Mouse (Mus musculus) hindbrain, embryonic 14.5 days (tissue): ENCODE measurements around the gene Ifit3. TPM values are rescaled to one million over a fixed set of nuclear protein-coding genes. Genes with fewer than 3 reads are reported as not detected.
"Not testable (repeated sequence)": the region's sequence is repeated elsewhere in the genome, so short reads cannot be mapped to it uniquely, and the experiment has no call there.

Experiments
- ATAC-seq: fragments of 200-750 bp; cut with Nextera tagmentation; 2 replicates; pipeline ENCODE4 v1.8.0; 2017; ENCODE audit warnings: moderate number of reproducible peaks, mild to moderate bottlenecking, moderate TSS enrichment, moderate library complexity; ENCODE audit not compliant: low FRiP score
- DNase-seq: peaks from one replicate; pipeline ENCODE4 v3.0.0-alpha.2; 2015; ENCODE audit warnings: low spot score
- H3K27ac ChIP-seq: fragments of 300-500 bp; sonication (generic); 2 replicates; pipeline ENCODE4 v1.5.1; 2014; ENCODE audit warnings: mild to moderate bottlenecking, moderate library complexity
- H3K27me3 ChIP-seq: fragments of 300-500 bp; sonication (generic); 2 replicates; pipeline ENCODE4 v1.6.1; 2014; ENCODE audit warnings: mild to moderate bottlenecking, low read length, mixed read lengths; ENCODE audit not compliant: control insufficient read depth, insufficient read depth
- H3K36me3 ChIP-seq: fragments of 300-500 bp; sonication (generic); replicated peaks from 2 replicates; pipeline ENCODE4 v1.6.1; 2014; ENCODE audit not compliant: control insufficient read depth, insufficient read depth
- H3K4me1 ChIP-seq: fragments of 300-500 bp; sonication (generic); replicated peaks from 2 replicates; pipeline ENCODE4 v1.6.1; 2014; ENCODE audit warnings: antibody characterized with exemption, low read length, mixed read lengths; ENCODE audit not compliant: control insufficient read depth, insufficient read depth
- H3K4me2 ChIP-seq: fragments of 300-500 bp; sonication (generic); replicated peaks from 2 replicates; pipeline ENCODE4 v1.6.1; 2014; ENCODE audit warnings: mild to moderate bottlenecking, moderate library complexity
- H3K4me3 ChIP-seq: fragments of 300-500 bp; sonication (generic); replicated peaks from 2 replicates; pipeline ENCODE4 v1.5.1; 2014; ENCODE audit warnings: mild to moderate bottlenecking, low read length
- H3K9ac ChIP-seq: fragments of 300-500 bp; sonication (generic); 2 replicates; pipeline ENCODE4 v1.6.1; 2014
- H3K9me3 ChIP-seq: fragments of 300-500 bp; sonication (generic); 2 replicates; pipeline ENCODE4 v1.6.1; 2016; ENCODE audit warnings: low read length; ENCODE audit not compliant: control insufficient read depth
- WGBS: fragments of 180-500 bp; shearing (Covaris S2); extraction: QIAGEN DNeasy Blood & Tissue Kit; methylation state at CpG from one replicate; pipeline ENCODE4 v1.1.7; 2014; 5-methylcytosine and 5-hydroxymethylcytosine counted together
- polyA plus RNA-seq: library from polyadenylated mRNA; unstranded; fragments of >200 nt; fragmentation: Nextera tagmentation; extraction: Ambion mirVana; gene quantifications from 2 replicates; pipeline ENCODE4 v1.2.1, GENCODE M21; 2014

The Ifit3 gene
- polyA plus RNA-seq, 1 experiment from 2014 or later, result 1.1 TPM

DNA sequence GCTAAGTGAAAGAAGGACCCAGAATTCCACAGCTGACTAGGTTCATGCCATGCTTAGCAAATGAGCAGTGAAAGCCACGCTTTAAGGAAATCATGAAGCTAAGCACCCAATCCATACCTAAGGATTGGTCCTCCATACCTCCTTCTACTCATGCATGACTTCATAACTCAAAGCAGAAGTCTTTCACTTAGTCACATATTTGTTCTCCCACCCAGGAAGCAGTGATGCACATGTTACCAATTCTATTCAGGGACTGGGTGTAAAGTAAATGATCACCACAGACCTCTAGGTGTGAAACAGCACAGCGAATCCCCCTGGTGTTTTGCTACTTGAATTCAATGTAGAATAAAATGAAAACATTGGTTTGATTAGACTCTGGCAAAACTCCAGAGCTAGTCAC, 635 bp upstream of the Ifit3 start:
- not testable (repeated sequence) for ATAC-seq, H3K4me3 ChIP-seq, H3K36me3 ChIP-seq, H3K27me3 ChIP-seq, H3K9me3 ChIP-seq, H3K9ac ChIP-seq, H3K4me1 ChIP-seq, H3K27ac ChIP-seq, H3K4me2 ChIP-seq
- DNase-seq, result peak; percentile 10
- 90% methylated on average over 2 of the region's 2 CpGs for WGBS

DNA sequence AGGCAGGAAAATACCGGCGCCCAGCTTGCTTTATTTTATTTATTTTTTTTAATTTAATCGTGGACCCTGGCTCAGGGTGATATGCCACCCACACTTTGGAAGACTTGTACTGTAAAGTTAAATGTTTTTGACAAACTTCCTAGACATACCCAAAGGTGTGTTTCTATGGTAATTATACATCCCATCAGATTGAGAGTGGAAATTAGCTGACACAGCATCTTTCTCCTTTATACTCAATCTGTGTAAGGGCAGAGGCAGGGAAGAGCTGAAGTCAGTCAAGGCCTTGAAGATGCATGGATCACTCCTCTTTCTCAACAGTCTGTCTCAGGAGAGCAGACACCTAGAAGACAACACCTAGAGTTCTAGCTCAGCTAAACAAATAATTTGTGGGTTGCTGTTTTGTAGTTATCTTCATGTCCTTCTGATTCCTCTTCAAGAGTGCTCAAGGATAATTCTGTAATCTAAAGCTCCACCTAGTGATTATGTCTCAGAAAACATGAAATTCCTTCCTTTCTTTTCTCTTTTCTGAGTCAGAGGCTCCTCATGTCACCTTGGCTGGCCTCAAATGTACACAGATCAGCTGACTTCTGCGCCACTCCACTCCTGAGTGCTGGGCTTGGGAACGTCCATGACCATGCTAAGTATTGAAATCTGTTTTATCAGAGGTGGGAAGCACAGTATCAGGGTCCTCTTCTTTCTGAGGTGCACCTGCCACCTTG, 2.6 kb downstream of the Ifit3 start:
- not testable (repeated sequence) for H3K36me3 ChIP-seq, H3K27me3 ChIP-seq, DNase-seq, H3K4me3 ChIP-seq, H3K27ac ChIP-seq, ATAC-seq, H3K9ac ChIP-seq, H3K4me2 ChIP-seq, H3K9me3 ChIP-seq, H3K4me1 ChIP-seq
- WGBS, result 84% methylated on average over 5 of the region's 5 CpGs

DNA sequence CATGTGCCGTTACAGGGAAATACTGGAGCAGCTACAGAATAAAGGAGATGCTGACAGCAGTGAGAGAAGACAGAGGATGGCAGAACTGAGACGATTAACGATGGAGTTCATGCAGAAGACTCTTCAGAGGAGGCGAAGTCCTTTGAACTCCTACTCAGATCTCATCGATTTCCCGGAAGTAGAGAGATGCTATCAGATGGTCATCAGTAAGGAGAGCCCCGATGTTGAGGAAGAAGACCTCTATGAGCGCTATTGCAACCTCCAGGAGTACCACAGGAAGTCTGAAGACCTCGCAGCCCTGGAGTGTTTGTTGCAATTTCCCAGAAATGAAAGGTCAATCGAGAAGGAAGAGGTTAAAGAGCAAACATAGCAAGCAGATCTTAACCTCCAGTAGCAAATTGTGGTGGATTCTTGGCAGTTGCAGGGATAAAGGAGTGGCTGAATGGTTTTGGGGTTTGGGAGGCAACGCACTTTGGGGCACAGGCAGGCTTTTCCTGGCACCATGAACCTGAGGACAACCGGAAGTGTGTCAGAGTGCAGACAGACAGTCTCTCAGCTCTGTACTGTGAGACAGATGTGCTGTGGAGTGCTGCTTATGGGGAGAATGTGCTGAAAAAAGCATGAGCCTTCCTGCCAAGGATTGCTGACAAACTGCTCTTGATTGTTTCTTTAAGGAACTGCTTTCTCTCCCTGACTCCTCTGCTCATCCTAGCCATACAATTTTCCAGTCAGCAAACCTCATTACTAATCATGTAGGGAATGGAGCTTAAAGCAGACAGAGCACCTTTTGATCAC, 4.8 kb downstream of the Ifit3 start:
- ATAC-seq, result 0 out of 2 replicates have a peak, but pooled peaks have one; percentile 12
- not testable (repeated sequence) for H3K36me3 ChIP-seq, H3K4me3 ChIP-seq, H3K9me3 ChIP-seq, H3K4me1 ChIP-seq, H3K9ac ChIP-seq, H3K27me3 ChIP-seq, H3K27ac ChIP-seq, H3K4me2 ChIP-seq, DNase-seq
- 87% methylated on average over 6 of the region's 12 CpGs for WGBS

DNA sequence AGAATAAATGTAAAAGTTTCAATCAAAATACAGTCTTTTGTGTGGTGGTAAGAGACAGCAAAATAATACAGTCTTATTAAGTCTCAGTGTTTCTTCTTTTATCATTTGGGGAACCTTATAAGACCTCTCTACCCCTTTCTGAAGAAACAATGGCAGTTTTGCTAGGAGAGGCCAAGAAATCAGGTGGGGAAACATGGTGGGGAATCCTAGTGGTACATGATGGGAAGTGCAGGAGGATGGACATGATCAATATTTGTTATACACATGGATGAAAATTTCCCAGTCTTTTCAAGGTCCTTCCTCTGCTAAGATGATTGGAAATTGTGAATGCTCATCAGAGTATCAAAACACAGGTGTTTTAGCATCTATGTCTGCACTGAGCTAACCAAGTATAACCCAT, 5.6 kb downstream of the Ifit3 start:
- no peaks in the 10 kb centered on the region for H3K36me3 ChIP-seq
- no peak for ATAC-seq
- no peaks in the 10 kb centered on the region for H3K27me3 ChIP-seq
- no peak overlapping the region for H3K9ac ChIP-seq
- DNase-seq, result no peak
- H3K27ac ChIP-seq, result no peak overlapping the region
- no peak overlapping the region for H3K4me2 ChIP-seq
- H3K4me1 ChIP-seq, result no peaks in the 10 kb centered on the region
- H3K9me3 ChIP-seq, result no peaks in the 10 kb centered on the region
- no peak overlapping the region for H3K4me3 ChIP-seq

DNA sequence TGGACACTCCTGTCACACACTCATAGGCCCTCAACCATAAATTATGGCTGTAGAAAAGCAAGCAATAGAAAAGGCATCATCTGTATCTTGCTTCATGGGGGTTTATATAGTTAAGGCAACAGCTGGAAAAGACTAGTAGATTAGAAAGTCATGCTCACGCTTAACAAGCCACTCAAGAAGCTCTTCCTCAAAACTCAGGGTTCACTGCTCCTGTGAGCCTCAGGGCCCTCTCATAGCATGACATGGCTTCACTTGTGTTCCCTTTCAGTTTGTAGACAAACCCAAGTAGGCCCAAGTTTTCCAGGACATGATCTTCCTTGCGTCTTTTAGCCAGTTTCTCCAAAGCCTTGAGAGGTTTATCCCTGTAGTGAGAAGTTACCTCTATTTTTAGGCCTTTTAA, 10.1 kb downstream of the Ifit3 start:
- Histone ChIP-seq H3K9me3 (no peaks in the 10 kb centered on the region), H3K9ac (no peak overlapping the region), H3K36me3 (no peaks in the 10 kb centered on the region), H3K4me2 (no peak overlapping the region), H3K27ac (no peak overlapping the region), H3K27me3 (no peaks in the 10 kb centered on the region), H3K4me3 (no peak overlapping the region), H3K4me1 (no peaks in the 10 kb centered on the region)
- DNase-seq (no peak), ATAC-seq (no peak)
- WGBS, result 94% methylated on average over 2 of the region's 2 CpGs

DNA sequence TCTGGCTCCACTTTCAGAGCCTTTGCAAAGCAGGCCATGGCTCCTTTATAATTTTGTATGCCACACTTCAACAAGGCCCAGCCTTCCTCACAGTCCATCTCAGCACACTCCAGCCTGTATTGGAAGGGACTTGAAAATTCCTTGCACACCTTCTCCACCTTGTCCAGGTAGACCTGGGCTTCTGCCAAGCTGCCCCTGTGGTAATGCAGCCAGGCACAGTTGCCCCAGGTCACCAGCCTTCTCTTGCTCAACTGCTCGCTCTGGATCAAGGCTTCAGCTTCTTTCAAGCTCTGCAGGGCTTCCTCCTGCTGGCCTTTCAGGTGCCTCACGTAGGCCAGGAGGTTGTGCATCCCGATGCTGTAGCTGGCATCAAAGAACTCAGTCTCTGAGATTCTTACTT, 11.2 kb downstream of the Ifit3 start:
- not testable (repeated sequence) for H3K27me3 ChIP-seq, H3K27ac ChIP-seq, H3K36me3 ChIP-seq, H3K4me1 ChIP-seq, H3K9ac ChIP-seq, DNase-seq, H3K4me3 ChIP-seq, ATAC-seq, H3K9me3 ChIP-seq, H3K4me2 ChIP-seq
- 79% methylated on average over 3 of the region's 3 CpGs for WGBS

DNA sequence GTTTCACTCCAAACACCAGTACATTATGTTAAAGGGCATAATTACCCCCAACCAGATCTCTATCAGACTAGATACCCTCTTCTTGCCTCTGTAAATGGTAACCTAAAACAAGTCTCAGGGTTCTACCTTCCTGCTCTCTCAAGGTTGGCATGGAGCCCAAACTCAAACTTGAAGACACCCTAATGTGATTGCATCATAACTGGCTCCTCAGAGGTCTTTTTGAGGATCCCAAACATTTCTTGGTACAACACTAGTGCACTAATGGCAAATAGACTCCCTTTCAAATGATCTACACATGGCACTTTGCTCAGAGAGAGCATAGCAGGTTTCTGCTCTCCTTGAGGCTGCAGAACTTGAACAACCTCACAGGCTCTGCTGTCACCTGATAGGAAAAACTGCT, 13.5 kb downstream of the Ifit3 start:
- no peak for DNase-seq
- Histone ChIP-seq H3K4me3 (no peak overlapping the region), H3K9ac (no peak overlapping the region), H3K27ac (no peak overlapping the region), H3K4me2 (no peak overlapping the region), H3K9me3 (no peaks in the 10 kb centered on the region), H3K36me3 (no peaks in the 10 kb centered on the region), H3K4me1 (no peaks in the 10 kb centered on the region), H3K27me3 (no peaks in the 10 kb centered on the region)
- ATAC-seq, result no peak

DNA sequence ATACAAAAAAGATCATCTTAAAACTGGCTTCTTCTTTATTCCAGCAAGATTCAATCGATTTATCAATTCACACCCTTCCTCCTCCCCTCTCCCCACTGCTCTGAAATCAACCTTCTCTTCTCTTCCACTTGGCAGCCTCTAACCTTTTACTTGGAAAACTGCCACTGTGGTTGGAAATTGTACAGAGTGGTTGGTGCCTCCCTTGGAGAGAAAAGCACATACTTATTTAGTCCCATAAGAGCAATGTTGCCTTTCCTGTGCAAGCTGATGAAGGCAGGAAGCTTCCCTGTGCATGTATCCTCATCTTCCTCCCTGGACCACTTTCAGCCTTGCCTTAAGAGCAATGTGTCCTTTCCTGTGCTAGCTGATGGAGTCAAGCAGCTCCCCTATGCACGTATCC, 15.0 kb downstream of the Ifit3 start:
- no peaks in the 10 kb centered on the region for H3K9me3 ChIP-seq
- H3K4me1 ChIP-seq, result no peaks in the 10 kb centered on the region
- H3K36me3 ChIP-seq, result no peaks in the 10 kb centered on the region
- WGBS, result 85% methylated on average over 2 of the region's 2 CpGs
- H3K4me3 ChIP-seq, result no peak overlapping the region
- no peak for ATAC-seq
- no peak overlapping the region for H3K4me2 ChIP-seq
- H3K27me3 ChIP-seq, result no peaks in the 10 kb centered on the region
- no peak overlapping the region for H3K27ac ChIP-seq
- no peak overlapping the region for H3K9ac ChIP-seq
- peak; percentile 61 for DNase-seq

DNA sequence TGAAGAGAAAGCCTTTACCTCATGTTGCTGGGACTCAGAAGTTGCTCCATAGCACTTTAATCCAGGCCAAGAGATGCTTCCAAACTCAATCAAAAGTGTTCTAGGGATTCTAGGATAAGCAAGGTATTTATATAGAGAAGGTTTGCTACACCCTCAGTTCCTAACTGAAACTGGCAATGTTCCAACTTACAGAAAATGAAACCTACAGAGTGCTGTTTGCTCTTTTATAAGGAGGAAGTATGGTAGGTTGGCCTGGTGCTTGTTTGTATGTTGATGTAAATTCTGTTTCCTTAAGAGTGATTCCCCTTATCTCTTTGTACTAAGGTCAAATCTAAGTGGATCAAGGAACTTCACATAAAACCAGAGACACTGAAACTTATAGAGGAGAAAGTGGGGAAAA, 15.9 kb downstream of the Ifit3 start:
- H3K4me1 ChIP-seq, H3K27ac ChIP-seq, H3K4me2 ChIP-seq, ATAC-seq, H3K4me3 ChIP-seq, H3K27me3 ChIP-seq, H3K9ac ChIP-seq, H3K9me3 ChIP-seq, DNase-seq, H3K36me3 ChIP-seq: not testable (repeated sequence)
